Mouse (Mus musculus) G1E (cell line): ENCODE data around the gene Ano1. TPM values are rescaled to one million over a fixed set of nuclear protein-coding genes. Genes with fewer than 3 reads are reported as not detected.

Experiments
- ATAC-seq: 2 replicates; pipeline ENCODE4 v1.8.0; 2016; ENCODE audit warnings: mild to moderate bottlenecking; ENCODE audit not compliant: insufficient number of reproducible peaks, poor library complexity, low FRiP score, severe bottlenecking; ENCODE audit errors: extremely low read depth
- DNase-seq: peaks from one replicate; pipeline ENCODE4 v3.0.0; 2012; ENCODE audit warnings: low spot score
- H3K27me3 ChIP-seq: 2 replicates; pipeline ENCODE4 v1.6.1; 2012; ENCODE audit warnings: mild to moderate bottlenecking, low read length, inconsistent platforms; ENCODE audit not compliant: insufficient read depth
- H3K36me3 ChIP-seq: replicated peaks from 2 replicates; pipeline ENCODE3; 2012; ENCODE audit warnings: mild to moderate bottlenecking, inconsistent platforms
- H3K4me1 ChIP-seq: 2 replicates; pipeline ENCODE4 v1.6.1; 2012; ENCODE audit warnings: low read depth, low read length, inconsistent platforms, mixed read lengths; ENCODE audit not compliant: insufficient read depth
- H3K4me3 ChIP-seq: 2 replicates; pipeline ENCODE4 v1.5.1; 2012; ENCODE audit warnings: low read depth, mild to moderate bottlenecking, inconsistent platforms, low read length, moderate library complexity, mixed read lengths
- H3K9me3 ChIP-seq: replicated peaks from 2 replicates; pipeline ENCODE4 v1.6.1; 2012; ENCODE audit warnings: inconsistent platforms
- CTCF ChIP-seq: IDR thresholded peaks from 2 replicates; pipeline ENCODE4 v1.5.1; 2012; ENCODE audit warnings: low read depth, low read length, inconsistent platforms, mixed read lengths
- GATA1 ChIP-seq: IDR thresholded peaks from 2 replicates; pipeline ENCODE4 v1.6.1; 2012; ENCODE audit warnings: borderline replicate concordance, low read length, inconsistent platforms, mixed read lengths
- GATA2 ChIP-seq: IDR thresholded peaks from 2 replicates; pipeline ENCODE4 v1.6.1; 2012; ENCODE audit warnings: low read depth, low read length, inconsistent platforms, borderline replicate concordance
- POLR2AphosphoS5 ChIP-seq: IDR thresholded peaks from 2 replicates; pipeline ENCODE4 v1.6.1; 2012; ENCODE audit warnings: low read depth, low read length, inconsistent platforms; ENCODE audit not compliant: insufficient replicate concordance
- TAL1 ChIP-seq: conservative IDR thresholded peaks from 2 replicates; pipeline ENCODE4 v1.6.1; 2012; ENCODE audit warnings: low read depth, low read length, inconsistent platforms, mixed read lengths
- polyA plus RNA-seq: library from polyadenylated mRNA; stranded (reverse); fragments of >175 nt; gene quantifications from 2 replicates; pipeline ENCODE4 v1.2.3, GENCODE M21; 2012
- total RNA-seq, 2 experiments: library from RNA; stranded (forward) in 1 of 2; stranded (reverse) in 1 of 2; fragments of 200-1000 nt in 1 of 2; fragments of >200 nt in 1 of 2; fragmentation: Nextera tagmentation in 1 of 2; gene quantifications; 2 replicates each; pipeline ENCODE4 v1.2.3; 2014 to 2017

The Ano1 gene
- total and polyA plus RNA-seq, 3 experiments: 1.8 to 7.1 (median 3.7) TPM

DNA sequence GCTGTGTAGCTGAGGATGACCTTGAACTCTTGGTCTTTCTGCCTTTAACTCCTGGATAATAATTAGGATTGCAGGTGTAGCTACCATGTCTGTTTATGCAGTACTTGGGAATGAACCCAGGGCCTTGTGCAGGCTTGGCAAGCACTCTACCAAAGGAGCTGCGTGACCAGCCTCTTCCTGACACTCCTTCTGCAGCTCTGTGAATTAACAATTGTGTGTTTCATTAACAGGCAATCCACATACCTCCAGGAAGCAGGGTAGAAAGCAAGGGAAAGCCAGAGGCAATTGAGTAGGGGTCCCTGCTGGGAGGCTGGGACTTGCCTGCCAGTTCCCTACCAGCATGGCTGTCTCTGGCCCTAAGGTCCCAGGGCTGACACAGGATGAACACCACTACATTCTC is 111.0 kb downstream of the Ano1 start:
- no peaks in the 10 kb centered on the region for H3K4me1 ChIP-seq
- no peaks in the 10 kb centered on the region for H3K36me3 ChIP-seq
- TF ChIP-seq CTCF (no peak), TAL1 (no peak), GATA2 (no peak), GATA1 (no peak), POLR2AphosphoS5 (no peak)
- no peaks in the 10 kb centered on the region for H3K27me3 ChIP-seq
- ATAC-seq (no peak), DNase-seq (no peak)
- H3K4me3 ChIP-seq: no peak overlapping the region
- no peaks in the 10 kb centered on the region for H3K9me3 ChIP-seq

DNA sequence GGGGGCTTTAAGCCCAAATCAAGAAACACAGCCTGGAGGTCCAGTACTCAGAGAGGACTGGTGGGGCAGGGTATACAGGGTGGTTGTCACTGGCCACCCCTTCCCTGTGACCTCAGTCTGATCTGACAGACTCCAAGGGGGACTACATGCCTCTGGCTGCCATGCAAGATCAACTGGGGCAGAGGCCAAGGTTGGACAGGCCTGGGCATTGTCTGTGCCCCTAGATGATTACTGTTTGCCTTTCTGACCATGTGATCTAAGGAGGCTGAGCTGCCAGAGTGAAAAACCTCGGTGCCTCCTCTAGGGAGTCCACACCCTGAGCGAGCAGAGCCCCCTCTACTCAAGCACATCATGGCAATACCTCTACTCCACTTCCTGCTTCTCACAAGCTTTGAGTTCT is 115.8 kb downstream of the Ano1 start:
- Histone ChIP-seq H3K27me3 (no peaks in the 10 kb centered on the region), H3K9me3 (no peaks in the 10 kb centered on the region), H3K4me3 (no peak overlapping the region), H3K4me1 (no peaks in the 10 kb centered on the region), H3K36me3 (peaks cover 21% of the 10 kb centered on the region)
- no peak for TF ChIP-seq CTCF
- TF ChIP-seq GATA2: no peak
- no peak for TF ChIP-seq TAL1
- no peak for TF ChIP-seq GATA1
- no peak for TF ChIP-seq POLR2AphosphoS5
- DNase-seq (no peak), ATAC-seq (no peak)

DNA sequence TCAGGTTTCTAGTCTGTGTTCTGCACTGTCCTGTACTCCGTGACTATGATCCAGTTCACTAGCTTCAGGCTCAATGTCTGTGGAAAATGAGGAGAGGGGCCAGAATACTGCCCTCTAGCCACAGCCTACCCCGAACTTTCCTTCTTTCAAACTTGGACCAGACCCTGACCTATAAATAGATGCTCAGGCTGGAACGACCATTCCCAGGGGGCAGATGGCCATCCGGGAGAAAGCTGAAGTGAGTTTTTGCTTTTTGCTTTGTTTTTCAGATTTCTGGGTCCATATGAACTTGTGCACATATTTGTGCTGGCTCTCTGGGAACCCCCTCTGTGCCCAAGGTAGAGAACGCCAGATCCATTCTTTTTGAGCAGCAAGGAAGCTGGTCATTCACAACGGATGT is 116.9 kb downstream of the Ano1 start:
- TF ChIP-seq CTCF (no peak), TAL1 (no peak), GATA1 (no peak), GATA2 (no peak), POLR2AphosphoS5 (no peak)
- ATAC-seq (no peak), DNase-seq (no peak)
- Histone ChIP-seq H3K36me3 (peaks cover 30% of the 10 kb centered on the region), H3K4me3 (no peak overlapping the region), H3K4me1 (no peaks in the 10 kb centered on the region), H3K27me3 (no peaks in the 10 kb centered on the region), H3K9me3 (no peaks in the 10 kb centered on the region)

DNA sequence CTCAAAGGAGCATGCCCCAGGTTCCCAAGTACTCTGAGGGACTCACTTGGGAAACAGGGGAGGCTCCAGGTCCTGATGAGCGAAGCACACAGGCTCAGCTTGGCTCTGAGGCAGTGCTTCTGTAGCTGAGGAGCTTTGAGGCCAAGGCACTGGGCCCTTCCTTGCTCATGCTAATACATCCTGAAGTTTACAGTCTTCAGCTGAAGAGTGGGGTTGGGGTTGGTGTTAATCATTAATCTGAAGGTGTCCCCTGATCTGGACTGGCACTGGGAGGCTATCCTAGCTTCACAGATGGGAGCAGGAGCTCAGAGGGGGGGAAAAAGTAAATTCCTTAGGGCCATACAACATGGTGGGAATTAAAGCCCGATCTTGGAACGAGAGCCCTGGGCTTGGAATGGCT is 117.3 kb downstream of the Ano1 start:
- H3K36me3 ChIP-seq: peaks cover 34% of the 10 kb centered on the region
- no peak overlapping the region for H3K4me3 ChIP-seq
- no peaks in the 10 kb centered on the region for H3K4me1 ChIP-seq
- H3K27me3 ChIP-seq: no peaks in the 10 kb centered on the region
- TF ChIP-seq GATA2: no peak
- TF ChIP-seq POLR2AphosphoS5: no peak
- TF ChIP-seq GATA1: no peak
- TF ChIP-seq TAL1: no peak
- no peak for TF ChIP-seq CTCF
- DNase-seq (no peak), ATAC-seq (no peak)
- H3K9me3 ChIP-seq: no peaks in the 10 kb centered on the region

DNA sequence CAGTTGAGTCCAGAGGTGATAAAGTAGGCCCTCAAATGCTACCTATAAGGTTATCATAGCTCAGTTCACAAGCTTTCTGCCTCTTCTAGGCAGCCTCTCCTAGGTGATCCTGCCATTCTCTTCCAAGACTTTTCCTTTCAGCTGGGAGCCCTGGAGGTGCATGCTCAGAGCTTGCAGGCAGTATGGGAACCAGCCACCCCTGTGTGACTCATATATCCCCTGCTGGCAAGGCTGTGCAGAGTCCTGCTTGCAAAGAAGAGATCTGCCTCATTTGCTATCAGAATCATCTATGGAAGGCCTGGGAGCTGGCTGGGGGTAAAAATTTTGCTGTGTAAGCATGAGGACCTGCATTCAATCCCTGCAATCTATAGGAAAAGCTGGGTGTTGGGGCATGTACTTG is 119.5 kb downstream of the Ano1 start:
- ATAC-seq (no peak), DNase-seq (no peak)
- H3K27me3 ChIP-seq: no peaks in the 10 kb centered on the region
- TF ChIP-seq TAL1 (no peak), GATA1 (no peak), POLR2AphosphoS5 (no peak), GATA2 (no peak), CTCF (no peak)
- no peak overlapping the region for H3K4me3 ChIP-seq
- no peaks in the 10 kb centered on the region for H3K9me3 ChIP-seq
- peaks cover 38% of the 10 kb centered on the region for H3K36me3 ChIP-seq
- no peaks in the 10 kb centered on the region for H3K4me1 ChIP-seq

DNA sequence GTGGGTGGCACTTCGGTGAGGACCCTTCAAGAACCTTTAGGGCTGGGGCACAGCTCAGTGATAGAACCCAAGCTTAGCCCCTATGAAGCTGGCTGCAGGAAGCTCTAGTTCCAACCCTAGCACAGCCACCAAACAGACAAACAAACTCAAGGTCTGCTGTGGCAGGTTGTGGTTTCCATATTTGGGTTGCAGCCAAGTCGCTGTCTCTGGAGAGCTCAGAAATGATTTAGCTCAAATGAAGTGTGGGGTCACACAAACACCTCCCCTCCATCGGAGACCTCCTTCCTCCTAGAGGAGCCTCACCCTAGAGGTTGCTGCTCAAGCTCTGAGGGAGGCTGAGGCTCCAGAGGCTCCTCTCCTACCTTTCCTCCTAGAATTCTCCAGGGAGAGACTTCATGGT is 121.2 kb downstream of the Ano1 start:
- Histone ChIP-seq H3K9me3 (no peaks in the 10 kb centered on the region), H3K36me3 (peaks cover 37% of the 10 kb centered on the region), H3K27me3 (no peaks in the 10 kb centered on the region), H3K4me3 (no peak overlapping the region), H3K4me1 (no peaks in the 10 kb centered on the region)
- TF ChIP-seq TAL1: no peak
- no peak for TF ChIP-seq GATA1
- no peak for TF ChIP-seq GATA2
- TF ChIP-seq CTCF: no peak
- ATAC-seq (no peak), DNase-seq (no peak)

DNA sequence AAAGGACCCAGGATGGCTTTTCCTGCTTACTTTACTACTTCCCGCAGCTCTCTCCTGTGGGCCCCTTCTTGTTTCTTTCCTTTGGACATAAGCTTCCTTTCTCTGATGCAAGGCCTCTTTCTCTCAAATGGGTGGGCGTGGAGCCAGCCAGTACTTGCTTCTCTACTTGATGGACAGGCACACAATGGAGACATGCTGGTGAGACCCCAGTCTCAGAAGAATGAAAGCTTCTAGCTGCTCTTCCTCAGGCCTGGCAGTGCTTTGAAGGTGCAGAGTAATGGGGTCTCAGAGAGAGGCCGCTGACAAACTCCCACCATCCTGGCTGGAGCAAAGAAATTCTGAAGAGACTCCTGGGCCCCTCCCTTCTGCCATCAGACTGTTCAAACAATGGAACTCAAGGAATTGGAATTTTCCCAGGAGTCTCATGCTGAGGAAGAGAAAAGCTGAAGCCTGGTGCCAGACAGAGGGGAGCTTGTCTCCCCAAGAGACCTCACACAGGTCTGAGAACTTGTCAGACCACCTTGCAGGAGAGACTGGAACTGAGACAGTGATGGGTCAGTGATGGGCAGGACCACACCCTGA is 123.3 kb downstream of the Ano1 start:
- Histone ChIP-seq H3K4me1 (no peaks in the 10 kb centered on the region), H3K36me3 (peaks cover 32% of the 10 kb centered on the region), H3K4me3 (no peak overlapping the region), H3K27me3 (no peaks in the 10 kb centered on the region), H3K9me3 (no peaks in the 10 kb centered on the region)
- no peak for ATAC-seq
- no peak for DNase-seq
- TF ChIP-seq GATA1: no peak
- TF ChIP-seq CTCF: no peak
- no peak for TF ChIP-seq TAL1
- no peak for TF ChIP-seq POLR2AphosphoS5
- TF ChIP-seq GATA2: no peak
